Mouse (Mus musculus) lung, adult 2 months (tissue): ENCODE results near the gene Ankrd13b.

Source experiments
- CTCF ChIP-seq: fragments of 200-500 bp; IDR thresholded peaks from 2 replicates; pipeline ENCODE4 v1.5.1; 2011; ENCODE audit warnings: mild to moderate bottlenecking, low read length, control low read depth; ENCODE audit not compliant: insufficient read depth
- POLR2A ChIP-seq: fragments of 200-500 bp; IDR thresholded peaks from 2 replicates; pipeline ENCODE4 v1.6.1; 2011; ENCODE audit warnings: low read depth, mild to moderate bottlenecking, control low read depth, low read length, borderline replicate concordance; ENCODE audit errors: extremely low read depth

DNA sequence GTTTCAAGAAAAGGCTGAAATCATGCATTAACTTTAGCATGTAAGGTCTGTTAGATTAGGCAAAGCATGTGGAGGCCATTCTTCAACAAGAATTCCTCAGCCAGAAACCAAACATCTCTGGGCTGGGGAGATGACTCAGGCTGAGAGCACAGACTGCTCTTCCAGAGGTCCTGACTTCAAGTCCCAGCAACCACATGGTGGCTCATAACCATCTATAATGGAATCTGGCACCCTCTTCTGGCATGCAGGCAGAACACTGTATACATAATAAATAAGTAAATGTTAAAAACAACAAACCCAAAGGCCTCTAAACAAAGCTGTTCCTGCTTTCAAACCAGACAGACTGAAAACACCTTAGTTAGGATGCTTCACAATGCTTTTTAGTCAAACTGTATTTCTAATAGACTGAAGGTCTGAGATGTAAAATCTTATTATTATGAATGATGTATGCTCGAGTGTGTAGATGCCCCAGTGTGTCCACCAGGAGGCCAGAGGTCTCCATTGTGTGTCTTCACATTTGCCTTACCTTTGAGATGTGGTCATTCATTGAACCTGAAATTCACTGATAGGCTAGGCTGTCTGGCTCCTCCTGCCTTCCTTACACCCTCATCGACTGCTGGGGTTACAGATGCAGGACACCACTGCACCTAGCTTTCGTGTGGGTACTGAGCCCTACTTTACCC, 36.5 kb upstream of the Ankrd13b start:
- no peak for TF ChIP-seq POLR2A
- TF ChIP-seq CTCF = no peak
